Mouse (Mus musculus) midbrain, postnatal 0 days (tissue): ENCODE results near the gene Alpk3. TPM values are rescaled to one million over a fixed set of nuclear protein-coding genes. Genes with fewer than 3 reads are reported as not detected.

Experiments
- ATAC-seq: fragments of 200-750 bp; cut with Nextera tagmentation; 2 replicates; pipeline ENCODE4 v1.8.0; 2017; ENCODE audit warnings: moderate number of reproducible peaks, mild to moderate bottlenecking, moderate TSS enrichment, moderate library complexity; ENCODE audit not compliant: low FRiP score
- DNase-seq: peaks from one replicate; pipeline ENCODE4 v3.0.0-alpha.2; 2015; ENCODE audit warnings: low spot score
- H3K27ac ChIP-seq: fragments of 300-500 bp; sonication (generic); 2 replicates; pipeline ENCODE4 v1.5.1; 2014; ENCODE audit warnings: low read depth, mild to moderate bottlenecking, low read length, mixed read lengths
- H3K27me3 ChIP-seq: fragments of 300-500 bp; sonication (generic); 2 replicates; pipeline ENCODE4 v1.6.1; 2014; ENCODE audit warnings: low read length, control low read depth, mixed read lengths; ENCODE audit not compliant: insufficient read depth
- H3K36me3 ChIP-seq: fragments of 300-500 bp; sonication (generic); 2 replicates; pipeline ENCODE4 v1.6.1; 2014; ENCODE audit warnings: low read length, control low read depth, mixed read lengths; ENCODE audit not compliant: insufficient read depth
- H3K4me1 ChIP-seq: fragments of 300-500 bp; sonication (generic); 2 replicates; pipeline ENCODE4 v1.6.1; 2014; ENCODE audit warnings: mild to moderate bottlenecking, control low read depth, antibody characterized with exemption, low read length, mixed read lengths; ENCODE audit not compliant: insufficient read depth
- H3K4me2 ChIP-seq: fragments of 300-500 bp; sonication (generic); 2 replicates; pipeline ENCODE4 v1.6.1; 2014; ENCODE audit warnings: low read depth, mild to moderate bottlenecking, low read length, mixed read lengths; ENCODE audit not compliant: poor library complexity, severe bottlenecking
- H3K4me3 ChIP-seq: fragments of 300-500 bp; sonication (generic); 2 replicates; pipeline ENCODE4 v1.5.1; 2014; ENCODE audit warnings: low read depth, mild to moderate bottlenecking, low read length, moderate library complexity
- H3K9ac ChIP-seq: fragments of 300-500 bp; sonication (generic); replicated peaks from 2 replicates; pipeline ENCODE4 v1.6.1; 2014; ENCODE audit warnings: mild to moderate bottlenecking, low read length, moderate library complexity, mixed read lengths; ENCODE audit not compliant: poor library complexity, severe bottlenecking
- H3K9me3 ChIP-seq: fragments of 300-500 bp; sonication (generic); 2 replicates; pipeline ENCODE4 v1.6.1; 2016; ENCODE audit warnings: low read length, control low read depth
- CTCF ChIP-seq: IDR thresholded peaks from 2 replicates; pipeline ENCODE4 v1.5.1; 2016; ENCODE audit warnings: antibody characterized with exemption, mild to moderate bottlenecking
- WGBS: fragments of 180-500 bp; shearing (Covaris S2); extraction: QIAGEN DNeasy Blood & Tissue Kit; methylation state at CpG from one replicate; pipeline ENCODE4 v1.1.7; 2014; 5-methylcytosine and 5-hydroxymethylcytosine counted together
- polyA plus RNA-seq: library from polyadenylated mRNA; unstranded; fragments of >200 nt; fragmentation: Nextera tagmentation; extraction: Ambion mirVana; gene quantifications from 2 replicates; pipeline ENCODE4 v1.2.1, GENCODE M21; 2015
- total RNA-seq: library from RNA; depleted of rRNA; stranded (reverse); fragments of >200 nt; gene quantifications from 2 replicates; pipeline ENCODE4 v1.2.3, GENCODE M21; 2014

The Alpk3 gene
- total and polyA plus RNA-seq, 2 experiments from 2014 or later, result 0.16 to 0.26 TPM

GRCm38 (mm10) chr7:81100341-81100740 is 42.9 kb downstream of the Alpk3 start:
- Histone ChIP-seq H3K4me3 (no peak overlapping the region), H3K36me3 (no peaks in the 10 kb centered on the region), H3K27me3 (no peaks in the 10 kb centered on the region), H3K4me2 (no peak overlapping the region), H3K9me3 (no peaks in the 10 kb centered on the region), H3K9ac (no peak overlapping the region), H3K4me1 (no peaks in the 10 kb centered on the region), H3K27ac (no peak overlapping the region)
- ATAC-seq (no peak), DNase-seq (no peak)
- 75% methylated on average over 5 of the region's 5 CpGs for WGBS
- no peak for TF ChIP-seq CTCF

- WGBS, result 94% methylated on average over 7 of the region's 7 CpGs
- Histone ChIP-seq H3K4me1 (no peaks in the 10 kb centered on the region), H3K27me3 (no peaks in the 10 kb centered on the region), H3K9ac (no peak overlapping the region), H3K9me3 (no peaks in the 10 kb centered on the region), H3K4me3 (no peak overlapping the region), H3K27ac (no peak overlapping the region), H3K4me2 (no peak overlapping the region), H3K36me3 (no peaks in the 10 kb centered on the region)
- DNase-seq (no peak), ATAC-seq (no peak)
- TF ChIP-seq CTCF, result no peak
Observed at GRCm38 (mm10) chr7:81102854-81103253, 45.5 kb downstream of the Alpk3 start.

GRCm38 (mm10) chr7:81105525-81105924 is 48.1 kb downstream of the Alpk3 start:
- Histone ChIP-seq H3K4me3 (no peak overlapping the region), H3K27ac (no peak overlapping the region), H3K4me1 (no peaks in the 10 kb centered on the region), H3K4me2 (no peak overlapping the region), H3K27me3 (no peaks in the 10 kb centered on the region), H3K9me3 (no peaks in the 10 kb centered on the region), H3K9ac (no peak overlapping the region), H3K36me3 (no peaks in the 10 kb centered on the region)
- no peak for ATAC-seq
- DNase-seq, result peak; percentile 24
- 48% methylated on average over 4 of the region's 4 CpGs for WGBS
- TF ChIP-seq CTCF, result no peak

GRCm38 (mm10) chr7:81108226-81108625 is 50.8 kb downstream of the Alpk3 start:
- DNase-seq, result no peak
- H3K27ac ChIP-seq, result no peak overlapping the region
- H3K36me3 ChIP-seq, result no peaks in the 10 kb centered on the region
- no peaks in the 10 kb centered on the region for H3K27me3 ChIP-seq
- no peaks in the 10 kb centered on the region for H3K4me1 ChIP-seq
- WGBS, result 90% methylated on average over 5 of the region's 5 CpGs
- no peaks in the 10 kb centered on the region for H3K9me3 ChIP-seq
- ATAC-seq, result no peak
- H3K4me3 ChIP-seq, result no peak overlapping the region
- no peak overlapping the region for H3K9ac ChIP-seq
- TF ChIP-seq CTCF, result no peak
- no peak overlapping the region for H3K4me2 ChIP-seq

GRCm38 (mm10) chr7:81109717-81110651 is 52.6 kb downstream of the Alpk3 start:
- Histone ChIP-seq H3K27ac (no peak overlapping the region), H3K36me3 (no peaks in the 10 kb centered on the region), H3K27me3 (no peaks in the 10 kb centered on the region), H3K9ac (no peak overlapping the region), H3K9me3 (no peaks in the 10 kb centered on the region), H3K4me2 (no peak overlapping the region), H3K4me1 (no peaks in the 10 kb centered on the region), H3K4me3 (no peak overlapping the region)
- no peak for TF ChIP-seq CTCF
- DNase-seq (peak; percentile 76), ATAC-seq (peak; percentile 60)
- WGBS, result 54% methylated on average over 9 of the region's 9 CpGs

GRCm38 (mm10) chr7:81110791-81111190 is 53.4 kb downstream of the Alpk3 start:
- DNase-seq (no peak), ATAC-seq (no peak)
- H3K4me2 ChIP-seq, result no peak overlapping the region
- H3K4me1 ChIP-seq, result no peaks in the 10 kb centered on the region
- H3K36me3 ChIP-seq, result no peaks in the 10 kb centered on the region
- 97% methylated on average over 4 of the region's 4 CpGs for WGBS
- no peaks in the 10 kb centered on the region for H3K27me3 ChIP-seq
- TF ChIP-seq CTCF, result no peak
- no peaks in the 10 kb centered on the region for H3K9me3 ChIP-seq
- no peak overlapping the region for H3K4me3 ChIP-seq
- H3K27ac ChIP-seq, result no peak overlapping the region
- no peak overlapping the region for H3K9ac ChIP-seq
